Mouse (Mus musculus): ENCODE data around the gene Cdyl. TPM values are rescaled to one million over a fixed set of nuclear protein-coding genes. Genes with fewer than 3 reads are reported as not detected.

Cdyl gene
- polyA plus RNA-seq, 1 experiment from 2014 or later: 15.7 TPM

DNA sequence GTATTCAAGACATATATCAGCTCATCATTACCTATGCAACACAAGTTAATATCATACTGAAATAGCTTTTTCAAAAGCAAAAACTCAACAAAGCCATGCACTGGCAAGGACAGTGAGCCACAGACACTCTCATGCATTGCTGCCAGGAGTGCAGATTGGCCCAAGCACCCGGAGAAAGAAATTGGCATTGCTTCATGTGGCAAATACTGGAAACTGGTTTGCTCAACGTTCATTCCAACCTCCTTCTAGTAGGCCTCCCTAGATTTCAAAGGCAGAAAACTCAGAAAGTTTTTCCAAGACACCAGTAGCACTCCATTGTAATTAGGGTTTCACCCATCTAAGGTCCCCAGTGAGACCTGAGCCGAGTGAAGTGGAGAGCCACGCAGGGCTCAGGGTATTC lies 6.8 kb upstream of the Cdyl start:
- no peaks in the 10 kb centered on the region for H3K36me3 ChIP-seq
- no peaks in the 10 kb centered on the region for H3K9me3 ChIP-seq
- H3K4me1 ChIP-seq: no peaks in the 10 kb centered on the region
- H3K4me3 ChIP-seq: no peak overlapping the region
- no peak overlapping the region for H3K27ac ChIP-seq
- DNase-seq (ENCODE audit: low spot score): no peak
- H3K27me3 ChIP-seq (ENCODE audit: insufficient read depth, poor library complexity, severe bottlenecking): no peaks in the 10 kb centered on the region
- WGBS: 79% methylated on average over 4 of the region's 4 CpGs

DNA sequence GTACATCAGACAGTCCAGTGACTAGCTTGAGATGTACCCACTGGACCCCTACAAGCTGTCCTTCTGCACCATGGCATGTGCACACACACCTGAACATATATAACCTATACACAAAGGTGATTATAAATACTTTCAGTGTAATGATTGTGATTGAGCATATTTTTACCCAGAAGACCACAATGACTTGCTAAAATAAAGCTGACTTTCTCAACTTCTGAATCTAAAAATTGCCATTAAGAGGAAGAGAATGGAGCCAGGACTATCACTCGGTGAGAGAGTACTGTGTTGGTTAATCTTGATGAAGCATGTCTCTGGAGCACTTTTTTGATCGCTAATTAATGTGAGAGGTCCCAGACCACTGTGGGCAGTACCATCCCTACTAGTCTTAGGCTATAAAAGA lies 2.8 kb upstream of the Cdyl start:
- 91% methylated on average over 2 of the region's 2 CpGs for WGBS
- no peaks in the 10 kb centered on the region for H3K27me3 ChIP-seq (ENCODE audit: insufficient read depth, poor library complexity, severe bottlenecking)
- no peaks in the 10 kb centered on the region for H3K4me1 ChIP-seq
- no peaks in the 10 kb centered on the region for H3K9me3 ChIP-seq
- H3K36me3 ChIP-seq: no peaks in the 10 kb centered on the region
- DNase-seq (ENCODE audit: low spot score): no peak
- no peak overlapping the region for H3K4me3 ChIP-seq
- H3K27ac ChIP-seq: no peak overlapping the region

DNA sequence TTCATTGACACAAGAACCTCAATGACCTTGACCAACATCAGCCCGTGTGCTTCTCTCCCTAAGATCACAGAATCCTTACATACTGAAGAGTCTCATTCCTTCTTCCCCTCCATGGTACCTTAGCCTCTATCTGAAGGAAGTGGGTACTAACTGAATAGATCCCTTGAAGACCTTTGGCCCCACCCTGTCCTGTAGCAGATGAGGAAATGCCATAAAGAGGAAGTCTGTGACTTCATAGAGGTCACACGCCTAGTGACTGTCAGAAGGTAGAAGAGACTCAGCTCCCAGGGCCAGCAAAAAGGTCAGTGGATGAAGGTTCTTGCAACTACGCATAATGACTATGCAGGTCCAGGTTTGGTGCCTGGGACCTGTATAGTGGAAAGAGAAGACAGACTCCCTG lies 5.8 kb downstream of the Cdyl start:
- no peaks in the 10 kb centered on the region for H3K4me1 ChIP-seq
- H3K9me3 ChIP-seq: no peaks in the 10 kb centered on the region
- no peaks in the 10 kb centered on the region for H3K27me3 ChIP-seq (ENCODE audit: insufficient read depth, poor library complexity, severe bottlenecking)
- DNase-seq (ENCODE audit: low spot score): no peak
- no peaks in the 10 kb centered on the region for H3K36me3 ChIP-seq
- no peak overlapping the region for H3K27ac ChIP-seq
- no peak overlapping the region for H3K4me3 ChIP-seq
- 75% methylated on average over 3 of the region's 3 CpGs for WGBS

DNA sequence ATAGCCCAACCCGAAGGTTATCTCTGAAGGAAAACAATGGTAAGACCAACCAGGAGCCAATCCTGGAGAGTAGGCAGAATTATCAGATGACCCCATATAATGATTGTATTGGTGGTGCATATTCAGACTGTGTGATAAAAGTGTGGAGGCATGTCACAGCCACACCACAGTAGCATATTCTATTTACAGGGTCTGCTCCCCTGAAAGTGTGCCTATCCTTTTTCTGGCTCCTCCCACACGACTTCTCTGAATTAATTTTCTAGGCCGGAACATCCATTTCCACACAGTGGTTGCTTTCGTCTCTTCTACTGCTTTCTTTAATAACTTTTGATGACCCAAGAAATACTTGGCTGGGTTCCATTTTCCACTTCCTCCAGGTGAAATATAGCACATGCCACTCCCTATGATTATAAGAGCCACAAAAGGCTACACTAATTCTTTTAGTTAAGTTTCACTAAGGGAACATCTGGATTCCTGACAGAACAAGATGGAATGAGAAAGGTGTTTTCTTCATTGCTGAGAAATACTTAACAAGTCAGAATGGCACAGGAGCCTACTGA lies 10.4 kb downstream of the Cdyl start:
- peak; percentile 20 for DNase-seq (ENCODE audit: low spot score)
- no peak overlapping the region for H3K4me3 ChIP-seq
- H3K27ac ChIP-seq: no peak overlapping the region
- no peaks in the 10 kb centered on the region for H3K4me1 ChIP-seq
- H3K27me3 ChIP-seq (ENCODE audit: insufficient read depth, poor library complexity, severe bottlenecking): no peaks in the 10 kb centered on the region
- H3K36me3 ChIP-seq: no peaks in the 10 kb centered on the region
- WGBS: 75% methylated on average over 4 of the region's 4 CpGs
- H3K9me3 ChIP-seq: no peaks in the 10 kb centered on the region

DNA sequence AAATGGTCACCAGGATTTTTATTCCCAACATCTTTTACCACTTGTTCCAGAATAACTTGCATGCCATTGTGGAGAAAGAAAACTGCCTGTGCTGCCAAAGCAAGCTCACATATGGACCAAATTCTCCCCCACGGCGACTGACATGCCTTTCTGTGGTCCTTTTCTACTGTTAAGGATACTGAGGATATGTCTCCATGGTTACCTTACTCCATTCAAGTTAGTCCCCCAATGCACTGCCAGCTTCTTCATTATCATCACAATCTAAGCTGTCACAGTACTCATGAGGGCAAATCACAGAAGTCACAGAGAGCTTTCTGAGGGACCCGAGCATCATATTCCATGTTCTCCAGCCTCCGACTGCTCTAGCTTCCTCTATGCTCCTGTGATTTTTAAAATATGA lies 11.2 kb downstream of the Cdyl start:
- Histone ChIP-seq H3K36me3 (no peaks in the 10 kb centered on the region), H3K4me1 (no peaks in the 10 kb centered on the region), H3K4me3 (no peak overlapping the region), H3K27ac (no peak overlapping the region), H3K27me3 (ENCODE audit: insufficient read depth, poor library complexity, severe bottlenecking) (no peaks in the 10 kb centered on the region), H3K9me3 (no peaks in the 10 kb centered on the region)
- DNase-seq (ENCODE audit: low spot score): peak; percentile 46
- WGBS: 85% methylated on average over 4 of the region's 4 CpGs

DNA sequence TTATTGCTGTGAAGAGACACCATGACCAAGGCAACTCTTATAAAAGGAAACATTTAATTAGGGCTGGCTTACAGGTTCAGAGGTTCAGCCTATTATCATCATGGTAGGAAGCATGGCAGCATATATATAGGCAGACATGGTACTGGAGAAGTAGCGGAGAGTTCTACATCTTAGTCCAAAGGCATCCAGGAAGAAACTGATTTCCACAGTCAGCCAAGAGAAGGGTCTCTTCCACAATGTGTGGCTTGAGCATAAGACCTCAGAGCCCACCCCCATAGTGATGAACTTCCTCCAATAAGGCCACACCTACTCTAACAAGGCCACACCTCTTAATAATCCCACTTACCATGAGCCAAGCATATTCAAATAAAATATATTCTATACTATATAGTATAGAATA lies 17.3 kb downstream of the Cdyl start:
- 91% methylated on average over 1 of the region's 1 CpGs for WGBS
- Histone ChIP-seq H3K27ac (no peak overlapping the region), H3K9me3 (no peaks in the 10 kb centered on the region), H3K4me3 (no peak overlapping the region), H3K4me1 (peaks cover 4% of the 10 kb centered on the region; the same call in 1 of the 2 replicates), H3K27me3 (ENCODE audit: insufficient read depth, poor library complexity, severe bottlenecking) (no peaks in the 10 kb centered on the region), H3K36me3 (no peaks in the 10 kb centered on the region)
- peak; percentile 41 for DNase-seq (ENCODE audit: low spot score)

DNA sequence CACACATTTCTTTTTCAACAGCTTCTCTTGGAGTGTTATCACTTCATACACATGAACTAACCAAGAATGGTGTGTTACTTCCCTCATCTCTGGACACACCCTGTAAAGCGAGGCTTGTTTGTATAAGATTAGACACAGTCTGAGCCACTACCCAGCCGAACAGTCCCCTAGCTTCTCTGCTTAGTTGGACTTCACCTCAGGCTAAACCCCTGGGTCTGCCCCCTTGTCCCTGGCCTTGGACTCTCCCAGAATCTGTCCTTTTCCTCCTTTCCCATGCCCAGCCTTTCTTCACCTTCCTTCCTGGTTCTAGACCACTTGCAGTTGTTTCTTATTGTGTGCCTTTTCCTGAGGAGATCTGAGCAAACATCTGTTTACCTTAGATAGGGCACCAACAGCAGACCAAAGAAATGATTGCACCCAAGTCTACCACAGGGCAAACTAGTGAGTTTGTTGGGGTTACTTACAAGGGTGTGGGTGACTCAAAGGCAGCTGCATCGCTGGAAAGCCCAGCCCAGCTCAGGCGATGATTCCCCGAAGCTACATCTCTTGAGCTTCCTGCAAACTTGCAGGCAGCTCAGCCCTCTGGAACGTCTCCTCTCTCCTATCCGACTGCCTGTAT lies 17.9 kb downstream of the Cdyl start:
- no peaks in the 10 kb centered on the region for H3K9me3 ChIP-seq
- peaks cover 4% of the 10 kb centered on the region; the same call in 1 of the 2 replicates for H3K4me1 ChIP-seq
- H3K4me3 ChIP-seq: no peak overlapping the region
- H3K36me3 ChIP-seq: no peaks in the 10 kb centered on the region
- H3K27ac ChIP-seq: peak overlapping the region; percentile 49; the same call in 1 of the 2 replicates
- no peaks in the 10 kb centered on the region for H3K27me3 ChIP-seq (ENCODE audit: insufficient read depth, poor library complexity, severe bottlenecking)
- WGBS: 62% methylated on average over 7 of the region's 7 CpGs
- DNase-seq (ENCODE audit: low spot score): peak; percentile 87

DNA sequence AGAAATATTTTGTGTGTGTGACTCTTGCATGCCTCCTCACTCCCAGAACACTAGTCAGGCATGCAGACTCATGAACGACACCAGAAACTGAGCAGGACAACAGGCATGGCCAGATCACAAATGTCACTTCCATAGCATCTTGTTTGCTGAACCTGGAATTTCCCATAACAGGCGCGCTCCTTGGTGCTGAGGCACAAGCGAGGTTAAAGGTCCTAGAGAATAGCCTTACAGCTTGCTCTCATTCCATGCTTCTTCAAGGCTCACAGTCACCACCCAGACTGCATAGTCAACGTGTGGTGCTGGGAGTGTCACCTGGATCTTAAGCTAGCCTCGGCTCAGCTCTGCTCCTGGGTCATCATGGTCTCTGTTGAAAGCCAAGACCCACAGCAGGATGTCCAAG lies 19.1 kb downstream of the Cdyl start:
- Histone ChIP-seq H3K4me3 (no peak overlapping the region), H3K27ac (no peak overlapping the region; the same call in 1 of the 2 replicates), H3K4me1 (peaks cover 4% of the 10 kb centered on the region; the same call in 1 of the 2 replicates), H3K27me3 (ENCODE audit: insufficient read depth, poor library complexity, severe bottlenecking) (no peaks in the 10 kb centered on the region), H3K36me3 (no peaks in the 10 kb centered on the region), H3K9me3 (no peaks in the 10 kb centered on the region)
- peak; percentile 56 for DNase-seq (ENCODE audit: low spot score)
- WGBS: 86% methylated on average over 6 of the region's 6 CpGs

DNA sequence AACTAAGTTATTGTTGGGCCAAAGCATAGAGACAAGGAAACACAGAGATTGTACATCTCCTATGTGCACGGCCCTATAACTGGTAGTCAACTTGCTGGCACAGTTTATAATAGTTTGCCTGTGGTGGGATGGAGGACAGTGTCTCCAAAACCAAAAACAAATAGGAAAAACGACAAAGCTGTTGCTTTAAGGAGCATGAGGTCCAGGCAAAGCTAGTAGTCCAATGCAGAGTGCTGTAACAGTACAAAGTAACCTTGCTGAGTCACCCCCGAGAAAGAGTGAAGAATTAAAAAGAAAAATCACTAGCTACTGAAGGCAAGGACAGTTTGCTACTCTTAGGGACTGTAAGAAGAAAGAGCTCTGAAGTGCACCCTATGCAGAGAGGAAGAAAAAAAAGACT lies 21.7 kb downstream of the Cdyl start:
- no peaks in the 10 kb centered on the region for H3K9me3 ChIP-seq
- peaks cover 9% of the 10 kb centered on the region; the same call in 1 of the 2 replicates for H3K4me1 ChIP-seq
- H3K36me3 ChIP-seq: no peaks in the 10 kb centered on the region
- no peak overlapping the region for H3K4me3 ChIP-seq
- no peaks in the 10 kb centered on the region for H3K27me3 ChIP-seq (ENCODE audit: insufficient read depth, poor library complexity, severe bottlenecking)
- no peak for DNase-seq (ENCODE audit: low spot score)
- no peak overlapping the region for H3K27ac ChIP-seq
- WGBS: 78% methylated on average over 3 of the region's 3 CpGs

DNA sequence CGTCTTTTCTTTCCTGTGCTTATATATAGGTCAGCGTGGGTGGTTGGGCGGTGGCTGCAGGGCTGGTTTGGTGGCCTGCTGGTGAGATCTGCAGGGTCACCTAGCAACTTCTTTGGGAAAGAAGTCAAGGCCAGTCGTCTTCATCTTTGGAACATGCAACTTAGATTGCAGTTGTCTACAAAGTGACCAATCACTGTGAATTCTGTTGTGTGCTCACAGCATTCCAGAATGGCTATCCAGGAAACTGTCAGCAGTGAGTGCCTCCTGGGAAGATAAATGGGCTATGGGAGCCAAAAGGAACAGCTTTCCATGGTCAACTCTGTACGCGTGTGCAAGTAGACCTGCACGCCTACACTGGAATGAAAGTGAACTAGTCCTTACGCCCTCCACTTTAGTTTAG lies 26.6 kb downstream of the Cdyl start:
- no peak overlapping the region for H3K27ac ChIP-seq
- H3K36me3 ChIP-seq: no peaks in the 10 kb centered on the region
- 75% methylated on average over 8 of the region's 8 CpGs for WGBS
- H3K27me3 ChIP-seq (ENCODE audit: insufficient read depth, poor library complexity, severe bottlenecking): no peaks in the 10 kb centered on the region
- H3K9me3 ChIP-seq: no peaks in the 10 kb centered on the region
- no peak for DNase-seq (ENCODE audit: low spot score)
- H3K4me3 ChIP-seq: no peak overlapping the region
- 0 out of 2 replicates have a peak, but pooled peaks cover 7% of the 10 kb centered on the region for H3K4me1 ChIP-seq

DNA sequence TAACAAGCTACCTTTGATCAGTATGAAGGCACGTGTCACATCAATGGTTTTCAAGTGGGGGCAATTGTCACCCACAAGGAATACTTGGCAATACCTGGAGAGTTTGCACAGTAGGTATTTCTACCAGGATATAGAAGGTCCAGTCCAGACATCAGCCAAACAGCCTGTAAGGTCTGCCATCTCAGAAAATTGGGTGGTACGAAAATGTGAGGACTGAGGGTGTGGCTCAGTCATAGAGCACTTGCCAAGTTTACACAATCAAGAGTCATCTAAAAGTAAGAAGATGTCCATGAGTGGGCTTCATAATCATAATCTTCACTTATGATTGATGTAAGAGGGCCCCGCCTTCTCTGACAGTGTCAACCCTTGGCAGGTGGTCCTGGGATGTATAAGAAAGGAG lies 29.9 kb downstream of the Cdyl start:
- Histone ChIP-seq H3K36me3 (no peaks in the 10 kb centered on the region), H3K27me3 (ENCODE audit: insufficient read depth, poor library complexity, severe bottlenecking) (no peaks in the 10 kb centered on the region), H3K9me3 (no peaks in the 10 kb centered on the region), H3K4me1 (0 out of 2 replicates have a peak, but pooled peaks cover 7% of the 10 kb centered on the region), H3K27ac (no peak overlapping the region), H3K4me3 (no peak overlapping the region)
- WGBS: 88% methylated on average over 3 of the region's 3 CpGs
- no peak for DNase-seq (ENCODE audit: low spot score)

DNA sequence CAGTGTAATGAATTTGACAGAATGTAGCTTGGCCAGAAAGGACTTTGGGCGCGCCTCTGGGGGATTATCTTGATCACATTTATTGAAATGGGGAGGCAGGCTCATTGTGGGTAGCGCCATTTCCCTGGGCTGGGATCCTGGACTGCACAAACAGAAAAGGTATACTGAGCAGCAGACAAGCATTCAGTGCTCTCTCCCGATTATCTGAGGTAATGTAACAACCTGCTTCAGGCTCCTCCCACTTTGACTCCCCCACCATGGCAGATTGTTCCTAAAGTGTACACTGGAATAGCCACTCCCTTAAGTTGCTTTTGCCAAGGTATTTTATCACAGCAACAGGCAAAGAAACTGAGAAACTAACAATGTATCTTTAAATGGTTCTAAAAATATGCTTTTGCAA lies 58.0 kb downstream of the Cdyl start:
- no peak overlapping the region for H3K4me3 ChIP-seq
- no peak overlapping the region for H3K27ac ChIP-seq
- no peaks in the 10 kb centered on the region for H3K27me3 ChIP-seq (ENCODE audit: insufficient read depth, poor library complexity, severe bottlenecking)
- 86% methylated on average over 4 of the region's 4 CpGs for WGBS
- H3K9me3 ChIP-seq: no peaks in the 10 kb centered on the region
- no peaks in the 10 kb centered on the region for H3K4me1 ChIP-seq
- H3K36me3 ChIP-seq: no peaks in the 10 kb centered on the region
- no peak for DNase-seq (ENCODE audit: low spot score)

DNA sequence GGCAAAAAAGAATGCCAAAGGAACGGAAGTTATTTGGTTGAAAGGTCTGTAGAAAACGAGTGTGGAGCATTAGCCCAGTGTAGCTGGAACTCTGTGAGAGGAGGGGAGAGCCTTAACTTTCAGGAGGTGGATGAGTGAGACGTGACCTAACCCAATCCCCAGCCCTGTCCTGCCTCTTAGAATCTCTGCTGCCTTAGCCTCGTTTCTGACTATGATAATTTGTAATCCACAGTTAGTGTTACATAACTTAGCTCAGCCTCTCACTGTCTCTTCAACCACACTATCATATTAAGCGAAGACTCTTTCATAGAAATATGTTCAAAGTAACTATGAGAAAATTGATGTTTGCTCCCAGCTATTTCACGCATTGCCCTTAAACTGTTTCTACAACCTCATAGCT lies 59.9 kb downstream of the Cdyl start:
- WGBS: 75% methylated on average over 6 of the region's 6 CpGs
- DNase-seq (ENCODE audit: low spot score): no peak
- H3K4me1 ChIP-seq: no peaks in the 10 kb centered on the region
- no peak overlapping the region for H3K27ac ChIP-seq
- no peaks in the 10 kb centered on the region for H3K27me3 ChIP-seq (ENCODE audit: insufficient read depth, poor library complexity, severe bottlenecking)
- H3K36me3 ChIP-seq: no peaks in the 10 kb centered on the region
- H3K9me3 ChIP-seq: no peaks in the 10 kb centered on the region
- H3K4me3 ChIP-seq: no peak overlapping the region

DNA sequence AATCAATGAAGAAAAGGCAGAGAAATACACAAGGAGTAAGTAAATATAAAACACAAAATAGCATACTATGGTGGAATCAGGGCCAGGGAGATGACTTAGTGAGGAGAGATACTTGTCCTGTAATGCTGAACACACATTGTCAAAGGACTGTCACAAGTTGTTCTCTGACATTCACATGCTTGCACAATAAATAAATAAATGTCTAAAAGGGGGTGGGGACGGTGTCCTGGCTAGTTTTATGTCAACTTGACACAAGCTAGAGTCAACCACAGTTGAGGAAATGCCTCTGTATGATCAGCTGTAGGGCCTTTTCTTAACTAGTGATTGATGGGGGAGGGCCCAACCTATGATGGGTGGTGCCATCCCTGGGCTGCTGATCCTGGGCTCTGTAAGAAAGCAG lies 63.4 kb downstream of the Cdyl start:
- H3K4me3 ChIP-seq: no peak overlapping the region
- 83% methylated on average over 1 of the region's 1 CpGs for WGBS
- H3K9me3 ChIP-seq: no peaks in the 10 kb centered on the region
- H3K4me1 ChIP-seq: no peaks in the 10 kb centered on the region
- no peaks in the 10 kb centered on the region for H3K36me3 ChIP-seq
- H3K27me3 ChIP-seq (ENCODE audit: insufficient read depth, poor library complexity, severe bottlenecking): no peaks in the 10 kb centered on the region
- no peak overlapping the region for H3K27ac ChIP-seq
- no peak for DNase-seq (ENCODE audit: low spot score)
